Mouse (Mus musculus) layer of hippocampus, postnatal 14 days (tissue): ENCODE measurements around the gene Arid1b. TPM values are rescaled to one million over a fixed set of nuclear protein-coding genes. Genes with fewer than 3 reads are reported as not detected.

ENCODE experiments used
- DNase-seq, 2 experiments: peaks; one replicate each; pipeline ENCODE4 v3.0.0; 2021 to 2022; ENCODE audit warnings: low spot score in 2 of 2, mixed read lengths in 1 of 2
- total RNA-seq, 2 experiments: library from RNA; stranded (reverse); gene quantifications; 2 replicates each; pipeline ENCODE4 v1.2.3; 2021

Arid1b gene
- total RNA-seq, 2 experiments from 2014 or later, result 83.5 to 95.2 TPM

- no peak for DNase-seq
Measured at GRCm38 (mm10) chr17:5267747-5268146, 273.6 kb downstream of the Arid1b start.

- DNase-seq, result no peak
Measured at GRCm38 (mm10) chr17:5269302-5269701, 275.2 kb downstream of the Arid1b start.

- no peak for DNase-seq
Measured at GRCm38 (mm10) chr17:5269774-5270173, 275.6 kb downstream of the Arid1b start.

GRCm38 (mm10) chr17:5270823-5271222 lies 276.7 kb downstream of the Arid1b start:
- DNase-seq, result no peak

- no peak for DNase-seq
Measured at GRCm38 (mm10) chr17:5273118-5273517, 279.0 kb downstream of the Arid1b start.

- DNase-seq, result no peak
Measured at GRCm38 (mm10) chr17:5273685-5274084, 279.6 kb downstream of the Arid1b start.

GRCm38 (mm10) chr17:5274429-5274828 lies 280.3 kb downstream of the Arid1b start:
- DNase-seq, result no peak

- no peak for DNase-seq
Measured at GRCm38 (mm10) chr17:5275749-5276148, 281.6 kb downstream of the Arid1b start.

- DNase-seq, result no peak
Measured at GRCm38 (mm10) chr17:5277137-5277871, 283.2 kb downstream of the Arid1b start.

GRCm38 (mm10) chr17:5280499-5281053 lies 286.4 kb downstream of the Arid1b start:
- no peak for DNase-seq

GRCm38 (mm10) chr17:5284783-5285182 lies 290.7 kb downstream of the Arid1b start:
- peak; percentile 54 to 81 for DNase-seq

GRCm38 (mm10) chr17:5285877-5286440 lies 291.8 kb downstream of the Arid1b start:
- DNase-seq, result no peak

- peak; percentile 82 to 90 for DNase-seq
Measured at GRCm38 (mm10) chr17:5286571-5287209, 292.6 kb downstream of the Arid1b start.

GRCm38 (mm10) chr17:5287210-5287591 lies 293.1 kb downstream of the Arid1b start:
- DNase-seq, result no peak

GRCm38 (mm10) chr17:5287641-5288040 lies 293.5 kb downstream of the Arid1b start:
- no peak for DNase-seq

GRCm38 (mm10) chr17:5293653-5294584 lies 299.8 kb downstream of the Arid1b start:
- no peak for DNase-seq

GRCm38 (mm10) chr17:5295086-5295947 lies 301.2 kb downstream of the Arid1b start:
- peak; percentile 77 to 87 for DNase-seq

- DNase-seq, result no peak
Measured at GRCm38 (mm10) chr17:5295948-5296262, 301.8 kb downstream of the Arid1b start.

- no peak for DNase-seq
Measured at GRCm38 (mm10) chr17:5297491-5297890, 303.4 kb downstream of the Arid1b start.

GRCm38 (mm10) chr17:5297984-5298383 lies 303.9 kb downstream of the Arid1b start:
- no peak for DNase-seq
